Mouse (Mus musculus): Measurements from ENCODE around the gene Ccdc87.

DNA sequence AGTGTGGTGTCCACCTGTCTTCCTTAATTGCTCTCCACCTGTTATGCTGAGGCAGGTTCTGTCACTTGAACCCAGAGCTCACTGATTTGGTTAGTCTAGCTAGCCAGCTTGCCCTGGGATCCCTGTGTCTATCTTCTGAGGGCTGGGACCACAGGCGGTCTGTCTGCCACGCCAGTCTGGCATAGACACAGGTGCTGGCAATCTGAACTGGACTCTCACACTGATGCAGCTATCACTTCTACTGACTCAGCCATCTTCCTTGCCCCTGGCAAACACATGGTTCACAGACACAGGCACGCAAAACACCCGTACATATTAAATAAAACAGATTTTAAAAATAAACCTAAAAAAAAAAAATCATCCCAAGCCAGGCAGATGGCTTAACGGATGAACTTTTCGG lies 2.1 kb upstream of the Ccdc87 start:
- TF ChIP-seq CTCF (IDR thresholded peaks at IDR 0.05) (no peak), EP300 (IDR thresholded peaks at IDR 0.05) (no peak)
